Mouse (Mus musculus): ENCODE measurements around the gene Ubox5.

DNA sequence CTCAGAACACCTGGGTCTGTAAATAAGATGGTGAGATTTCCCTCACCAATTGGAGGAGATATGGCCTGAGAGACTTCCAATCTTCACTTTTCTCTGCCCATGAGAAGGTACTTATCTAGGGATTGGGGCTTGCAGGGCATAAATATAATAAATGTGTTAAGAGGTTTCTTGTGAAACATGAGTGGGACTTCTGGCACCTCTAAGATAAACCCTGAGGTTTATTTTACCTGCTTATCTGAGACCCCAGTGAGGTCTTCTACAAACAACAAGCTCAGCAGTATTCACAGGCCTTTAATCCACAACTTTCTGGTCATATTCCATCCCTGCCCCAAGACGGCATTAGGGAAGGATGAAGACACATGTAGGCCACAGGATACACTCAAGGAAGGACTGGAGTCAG is 23.9 kb upstream of the Ubox5 start:
- TF ChIP-seq POLR2A (IDR thresholded peaks at IDR 0.05; ENCODE audit: low read depth, low read length), result no peak
- TF ChIP-seq CTCF (conservative IDR thresholded peaks at IDR 0.05; ENCODE audit: insufficient read depth, insufficient read length, low read depth, low read length), result no peak
